Mouse (Mus musculus) liver, embryonic 14.5 days (tissue): ENCODE results near the gene Lrrtm1. TPM values are rescaled to one million over a fixed set of nuclear protein-coding genes. Genes with fewer than 3 reads are reported as not detected.
A peak's percentile ranks its signal among the peaks of the same experiment; 100 is the strongest.

Experiments
- ATAC-seq: fragments of 200-750 bp; cut with Nextera tagmentation; 2 replicates; pipeline ENCODE4 v1.8.0; 2017; ENCODE audit warnings: moderate number of reproducible peaks, mild to moderate bottlenecking, moderate library complexity; ENCODE audit not compliant: insufficient read depth
- DNase-seq, 3 experiments: peaks; one replicate each; pipeline ENCODE4 v3.0.0-alpha.2; 2012 to 2013; ENCODE audit warnings: low read depth in 3 of 3, low spot score in 3 of 3
- H3K27ac ChIP-seq: fragments of 300-500 bp; sonication (generic); 2 replicates; pipeline ENCODE4 v1.5.1; 2014; ENCODE audit warnings: moderate library complexity, mild to moderate bottlenecking, control low read depth, inconsistent platforms
- H3K27me3 ChIP-seq: fragments of 300-500 bp; sonication (generic); 2 replicates; pipeline ENCODE4 v1.6.1; 2014; ENCODE audit warnings: mild to moderate bottlenecking, low read length, moderate library complexity; ENCODE audit not compliant: control insufficient read depth, insufficient read depth
- H3K36me3 ChIP-seq: fragments of 300-500 bp; sonication (generic); replicated peaks from 2 replicates; pipeline ENCODE4 v1.6.1; 2014; ENCODE audit warnings: low read depth; ENCODE audit not compliant: control insufficient read depth, insufficient read depth
- H3K4me1 ChIP-seq, 2 experiments: fragments of 200-500 bp in 1 of 2; fragments of 300-500 bp in 1 of 2; sonication (generic) in 1 of 2; replicated peaks; 2 replicates each; pipeline ENCODE4 v1.6.1; 2012 to 2014; ENCODE audit warnings: antibody characterized with exemption in 1 of 2, inconsistent platforms in 1 of 2, low read length in 1 of 2; ENCODE audit not compliant: control insufficient read depth in 2 of 2, insufficient read depth in 2 of 2
- H3K4me2 ChIP-seq: fragments of 300-500 bp; sonication (generic); 2 replicates; pipeline ENCODE4 v1.6.1; 2014; ENCODE audit warnings: low read depth, mild to moderate bottlenecking, control low read depth, moderate library complexity
- H3K4me3 ChIP-seq, 2 experiments: fragments of 200-500 bp in 1 of 2; fragments of 300-500 bp in 1 of 2; sonication (generic) in 1 of 2; 2 replicates each; pipeline ENCODE4 v1.5.1; 2012 to 2014; ENCODE audit warnings: low read depth in 2 of 2, low read length in 2 of 2, mild to moderate bottlenecking in 2 of 2, control low read depth in 1 of 2, inconsistent platforms in 1 of 2, moderate library complexity in 1 of 2; ENCODE audit not compliant: insufficient read depth in 1 of 2
- H3K9ac ChIP-seq: fragments of 300-500 bp; sonication (generic); replicated peaks from 2 replicates; pipeline ENCODE4 v1.6.1; 2014; ENCODE audit warnings: mild to moderate bottlenecking, control low read depth, moderate library complexity
- H3K9me3 ChIP-seq: fragments of 300-500 bp; sonication (generic); 2 replicates; pipeline ENCODE4 v1.6.1; 2016; ENCODE audit warnings: low read length, mixed read lengths; ENCODE audit not compliant: control insufficient read depth
- CTCF ChIP-seq: IDR thresholded peaks from 2 replicates; pipeline ENCODE4 v1.5.1; 2016; ENCODE audit warnings: antibody characterized with exemption, low read depth, control low read depth
- EP300 ChIP-seq: IDR thresholded peaks from 2 replicates; pipeline ENCODE4 v1.6.1; 2016; ENCODE audit warnings: antibody characterized with exemption, low read depth
- WGBS: fragments of 180-500 bp; shearing (Covaris S2); extraction: QIAGEN DNeasy Blood & Tissue Kit; methylation state at CpG from one replicate; pipeline ENCODE4 v1.1.7; 2014; ENCODE audit not compliant: insufficient replicate concordance; 5-methylcytosine and 5-hydroxymethylcytosine counted together
- polyA plus RNA-seq, 2 experiments: library from polyadenylated mRNA; depleted of rRNA in 1 of 2; stranded (reverse) in 1 of 2; unstranded in 1 of 2; fragments of >200 nt; fragmentation: Nextera tagmentation in 1 of 2; extraction: Ambion mirVana in 1 of 2; gene quantifications; 2 replicates each; pipeline versions ENCODE4 v1.2.1 to v1.2.3; 2012 to 2014

Gene Lrrtm1
- polyA plus RNA-seq, 2 experiments: 0.09 TPM; not detected in 1

DNA sequence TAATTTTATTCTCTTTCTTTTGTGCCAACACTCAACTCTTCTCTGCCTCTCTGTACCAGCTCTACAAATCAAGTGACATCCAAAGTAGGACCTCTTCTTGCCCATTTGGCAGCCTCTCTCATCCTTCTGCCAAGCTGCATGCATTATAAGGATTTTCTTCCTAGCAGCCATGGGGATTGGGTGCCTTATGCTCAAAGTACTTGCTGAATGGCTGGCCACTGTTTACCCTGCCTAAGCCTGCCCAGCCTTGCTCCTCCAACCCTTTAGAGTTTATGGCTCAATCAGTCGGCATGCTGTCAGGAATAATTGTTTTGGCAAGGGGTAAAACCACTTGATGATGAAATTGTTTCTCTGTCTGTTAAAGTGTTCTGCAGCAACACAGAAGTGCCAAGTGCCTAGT, 2.1 kb upstream of the Lrrtm1 start:
- peaks cover 27% of the 10 kb centered on the region for H3K27me3 ChIP-seq
- H3K9me3 ChIP-seq: no peaks in the 10 kb centered on the region
- no peaks in the 10 kb centered on the region for H3K36me3 ChIP-seq
- no peak overlapping the region for H3K4me3 ChIP-seq
- H3K4me2 ChIP-seq: no peak overlapping the region
- H3K4me1 ChIP-seq: no peaks in the 10 kb centered on the region
- no peak overlapping the region for H3K9ac ChIP-seq
- 5% methylated on average over 1 of the region's 1 CpGs for WGBS
- no peak for TF ChIP-seq CTCF
- TF ChIP-seq EP300: no peak
- DNase-seq (no peak), ATAC-seq (no peak)
- no peak overlapping the region for H3K27ac ChIP-seq

DNA sequence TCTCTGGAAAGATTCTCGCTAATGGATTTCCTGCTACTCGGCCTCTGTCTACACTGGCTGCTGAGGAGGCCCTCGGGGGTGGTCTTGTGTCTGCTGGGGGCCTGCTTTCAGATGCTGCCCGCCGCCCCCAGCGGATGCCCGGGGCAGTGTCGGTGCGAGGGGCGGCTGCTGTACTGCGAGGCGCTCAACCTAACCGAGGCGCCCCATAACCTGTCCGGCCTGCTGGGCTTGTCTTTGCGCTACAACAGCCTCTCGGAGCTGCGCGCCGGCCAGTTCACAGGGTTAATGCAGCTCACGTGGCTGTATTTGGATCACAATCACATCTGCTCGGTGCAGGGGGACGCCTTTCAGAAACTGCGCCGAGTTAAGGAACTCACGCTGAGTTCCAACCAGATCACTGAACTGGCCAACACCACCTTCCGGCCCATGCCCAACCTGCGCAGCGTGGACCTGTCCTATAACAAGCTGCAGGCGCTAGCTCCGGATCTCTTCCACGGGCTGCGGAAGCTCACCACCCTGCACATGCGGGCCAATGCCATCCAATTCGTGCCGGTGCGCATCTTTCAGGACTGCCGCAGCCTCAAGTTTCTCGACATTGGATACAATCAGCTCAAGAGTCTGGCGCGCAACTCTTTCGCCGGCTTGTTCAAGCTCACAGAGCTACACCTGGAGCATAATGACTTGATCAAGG, 1.2 kb downstream of the Lrrtm1 start:
- WGBS: 1% methylated on average over 43 of the region's 43 CpGs
- Histone ChIP-seq H3K9ac (no peak overlapping the region), H3K27me3 (peaks cover 27% of the 10 kb centered on the region), H3K4me1 (no peaks in the 10 kb centered on the region), H3K9me3 (no peaks in the 10 kb centered on the region), H3K4me3 (no peak overlapping the region), H3K27ac (no peak overlapping the region), H3K4me2 (no peak overlapping the region), H3K36me3 (no peaks in the 10 kb centered on the region)
- TF ChIP-seq CTCF: no peak
- TF ChIP-seq EP300: no peak
- DNase-seq: no peak
- ATAC-seq: no peak

DNA sequence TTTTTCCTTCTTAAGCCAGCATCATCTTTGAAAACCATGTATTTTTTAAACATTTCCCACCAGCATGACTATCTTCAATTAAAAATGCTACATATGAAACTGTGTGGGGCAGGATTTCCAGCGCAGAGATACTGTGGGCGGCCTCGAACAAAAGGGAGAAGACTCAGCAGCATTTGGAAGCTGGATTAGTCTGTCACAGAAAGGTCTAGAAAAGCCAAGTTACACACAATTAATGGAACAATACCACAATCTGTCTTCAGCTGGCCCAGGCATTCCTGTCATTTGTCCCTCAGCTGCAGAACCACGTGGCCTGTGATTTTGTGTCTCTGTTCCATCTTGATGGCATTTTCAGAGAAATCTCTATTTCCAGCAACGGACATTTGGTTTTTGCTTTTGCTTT, 11.0 kb downstream of the Lrrtm1 start:
- no peak for DNase-seq
- H3K27me3 ChIP-seq: no peaks in the 10 kb centered on the region
- no peaks in the 10 kb centered on the region for H3K4me1 ChIP-seq
- no peak for ATAC-seq
- WGBS: 61% methylated on average over 5 of the region's 5 CpGs
- no peaks in the 10 kb centered on the region for H3K36me3 ChIP-seq
- no peaks in the 10 kb centered on the region for H3K9me3 ChIP-seq
- no peak overlapping the region for H3K9ac ChIP-seq
- H3K4me2 ChIP-seq: no peak overlapping the region
- TF ChIP-seq EP300 (no peak), CTCF (no peak)
- H3K4me3 ChIP-seq: no peak overlapping the region
- H3K27ac ChIP-seq: no peak overlapping the region

DNA sequence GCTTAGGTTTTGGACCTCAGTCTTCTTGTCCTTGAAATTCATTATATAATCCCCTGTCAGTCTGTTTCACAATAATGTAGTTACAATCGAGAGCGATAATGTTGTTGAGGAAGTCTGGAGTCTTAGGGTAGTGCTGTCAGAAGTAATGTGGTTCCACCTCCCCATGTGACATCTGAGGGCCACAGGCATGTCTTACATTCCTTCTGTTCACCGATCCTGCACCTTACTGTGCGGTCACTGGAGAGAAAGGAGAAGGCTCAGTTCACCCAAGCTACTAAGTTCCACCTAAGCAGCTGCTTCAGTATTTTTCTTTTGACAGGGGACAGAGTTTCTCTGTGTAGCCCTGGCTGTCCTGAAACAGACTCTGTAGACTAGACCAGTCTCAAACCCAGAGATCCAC, 13.9 kb downstream of the Lrrtm1 start:
- no peaks in the 10 kb centered on the region for H3K9me3 ChIP-seq
- no peak overlapping the region for H3K9ac ChIP-seq
- H3K27ac ChIP-seq: no peak overlapping the region
- WGBS: 68% methylated on average over 4 of the region's 4 CpGs
- H3K4me2 ChIP-seq: no peak overlapping the region
- ATAC-seq (no peak), DNase-seq (no peak)
- no peaks in the 10 kb centered on the region for H3K36me3 ChIP-seq
- H3K4me1 ChIP-seq: no peaks in the 10 kb centered on the region
- no peak overlapping the region for H3K4me3 ChIP-seq
- H3K27me3 ChIP-seq: no peaks in the 10 kb centered on the region
- TF ChIP-seq EP300: no peak
- TF ChIP-seq CTCF: no peak

DNA sequence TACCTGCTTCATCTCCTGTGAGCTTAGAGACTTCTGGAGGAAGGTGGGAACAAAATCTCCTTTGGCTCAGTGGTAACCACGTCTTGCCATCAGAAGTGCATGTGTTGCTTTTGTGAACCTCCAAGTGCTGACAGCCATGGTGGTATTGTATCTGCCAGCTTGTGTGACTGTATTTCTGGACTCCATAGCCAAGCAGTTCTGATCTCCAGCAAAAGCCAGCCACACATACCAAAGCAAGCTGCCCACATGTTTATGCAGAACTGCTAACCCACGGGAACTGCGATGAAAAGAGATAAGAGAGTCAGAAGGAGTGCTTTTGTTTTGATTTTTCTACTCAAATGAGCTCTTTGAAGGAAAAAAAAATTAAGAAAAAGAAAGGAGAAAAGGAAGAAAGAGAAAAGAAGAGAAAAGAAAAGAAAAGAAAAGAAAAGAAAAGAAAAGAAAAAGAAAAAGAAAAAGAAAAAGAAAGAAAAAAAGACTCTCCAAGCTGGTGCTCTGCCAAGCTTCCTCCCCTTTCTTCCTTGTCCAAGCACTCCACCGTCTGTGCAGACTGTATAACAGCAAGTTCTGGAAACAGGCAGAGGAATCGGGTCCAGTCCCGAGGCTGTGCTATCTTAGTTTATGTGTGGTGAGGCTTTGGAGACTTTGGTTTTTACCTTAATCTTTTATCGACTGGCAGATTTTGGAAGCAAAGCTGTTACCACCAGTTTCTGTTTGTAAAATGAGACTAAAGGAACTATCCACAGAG, 15.0 kb downstream of the Lrrtm1 start:
- ATAC-seq (no peak), DNase-seq (no peak)
- H3K9me3 ChIP-seq: no peaks in the 10 kb centered on the region
- H3K27me3 ChIP-seq: no peaks in the 10 kb centered on the region
- WGBS: 40% methylated on average over 7 of the region's 7 CpGs
- H3K4me2 ChIP-seq: no peak overlapping the region
- H3K27ac ChIP-seq: no peak overlapping the region
- H3K36me3 ChIP-seq: no peaks in the 10 kb centered on the region
- H3K9ac ChIP-seq: no peak overlapping the region
- H3K4me3 ChIP-seq: no peak overlapping the region
- TF ChIP-seq EP300: no peak
- peak; percentile 2; the same call in 1 of the 2 replicates for TF ChIP-seq CTCF
- H3K4me1 ChIP-seq: no peaks in the 10 kb centered on the region
